ENCODE assay signal across 8 mouse cellular contexts in genomic region chr6:128438317-128438870, GRCm38 (mm10). TPM values are rescaled to one million over a fixed set of nuclear protein-coding genes. Genes with fewer than 3 reads are reported as not detected.
DNase-seq lines count a peak whose midpoint lies in the region; ATAC-seq and TF ChIP-seq lines count a peak whose summit lies in the region.

Gene Fkbp4 (minus strand): TSS chr6:128438677.

- peak within 1 kb of the TSS; percentile 93 for H3K27ac ChIP-seq in heart, embryonic 13.5 days (replicated peaks)
- H3K27ac ChIP-seq in liver, embryonic 14.5 days = peak within 1 kb of the TSS; percentile 65
- peak within 1 kb of the TSS; percentile 85 for H3K27ac ChIP-seq in neural tube, embryonic 11.5 days (ENCODE audit: low read depth, low read length)
- peak within 1 kb of the TSS; percentile 97 for H3K27ac ChIP-seq in stomach, postnatal 0 days (replicated peaks)

- peak within 1 kb of the TSS; percentile 96 for H3K9ac ChIP-seq in heart, embryonic 13.5 days
- peak within 1 kb of the TSS; percentile 91 for H3K9ac ChIP-seq in liver, embryonic 14.5 days (replicated peaks)
- peak within 1 kb of the TSS; percentile 98 for H3K9ac ChIP-seq in neural tube, embryonic 11.5 days (ENCODE audit: low read length)
- peak within 1 kb of the TSS; percentile 91 for H3K9ac ChIP-seq in stomach, postnatal 0 days (ENCODE audit: low read length)

- under 1% methylated on average over 67 of the region's 67 CpGs for whole genome bisulfite sequencing in heart, embryonic 13.5 days
- WGBS in liver, embryonic 14.5 days (ENCODE audit: insufficient replicate concordance) = under 1% methylated on average over 66 of the region's 67 CpGs
- WGBS in neural tube, embryonic 11.5 days = 0% methylated on average over 65 of the region's 67 CpGs
- WGBS in stomach, postnatal 0 days = under 1% methylated on average over 53 of the region's 67 CpGs

- peaks cover 32% of the 10 kb centered on the region for H3K36me3 ChIP-seq in heart, embryonic 13.5 days
- H3K36me3 ChIP-seq in liver, embryonic 14.5 days (replicated peaks; ENCODE audit: control insufficient read depth, insufficient read depth, low read depth) = peaks cover 22% of the 10 kb centered on the region
- H3K36me3 ChIP-seq in neural tube, embryonic 11.5 days (ENCODE audit: control insufficient read depth, insufficient read depth, low read length) = peaks cover 15% of the 10 kb centered on the region
- peaks cover 17% of the 10 kb centered on the region for H3K36me3 ChIP-seq in stomach, postnatal 0 days (ENCODE audit: control insufficient read depth, insufficient read depth, low read length)

- H3K9me3 ChIP-seq in heart, embryonic 13.5 days = no peaks in the 10 kb centered on the region
- no peaks in the 10 kb centered on the region for H3K9me3 ChIP-seq in liver, embryonic 14.5 days (ENCODE audit: control insufficient read depth, low read length)
- H3K9me3 ChIP-seq in neural tube, embryonic 11.5 days (ENCODE audit: control insufficient read depth, low read length) = no peaks in the 10 kb centered on the region
- no peaks in the 10 kb centered on the region for H3K9me3 ChIP-seq in stomach, postnatal 0 days (ENCODE audit: control insufficient read depth, low read length)

- no peak; the same call in 1 of the 2 replicates for TF ChIP-seq CTCF in liver, embryonic 14.5 days (IDR thresholded peaks at IDR 0.05; ENCODE audit: low read depth)
- peak; percentile 29 for TF ChIP-seq CTCF in stomach, postnatal 0 days (IDR thresholded peaks at IDR 0.05; ENCODE audit: low read depth)

- H3K4me2 ChIP-seq in heart, embryonic 13.5 days = peak within 1 kb of the TSS; percentile 77
- peak within 1 kb of the TSS; percentile 99 for H3K4me2 ChIP-seq in liver, embryonic 14.5 days (ENCODE audit: low read depth)
- H3K4me2 ChIP-seq in neural tube, embryonic 11.5 days (ENCODE audit: low read depth) = peak within 1 kb of the TSS; percentile 69
- peak within 1 kb of the TSS; percentile 71 for H3K4me2 ChIP-seq in stomach, postnatal 0 days (replicated peaks; ENCODE audit: low read depth)

- peak; percentile 95 for ATAC-seq in erythroid progenitor cell, adult 5-6 weeks (replicated peaks; ENCODE audit: low FRiP score, poor library complexity, severe bottlenecking)
- ATAC-seq in heart, embryonic 13.5 days (ENCODE audit: extremely low read depth, insufficient number of reproducible peaks, low FRiP score, low TSS enrichment) = peak; percentile 91
- peak; percentile 93 for ATAC-seq in liver, embryonic 14.5 days (ENCODE audit: insufficient read depth)
- ATAC-seq in neural tube, embryonic 11.5 days (ENCODE audit: insufficient read depth, low FRiP score, low TSS enrichment) = peak; percentile 93
- ATAC-seq in stomach, postnatal 0 days (ENCODE audit: low FRiP score, low TSS enrichment) = peak; percentile 96

- H3K4me1 ChIP-seq in heart, embryonic 13.5 days = peaks cover 37% of the 10 kb centered on the region
- peaks cover 18 to 21% of the 10 kb centered on the region in 2 experiments; a peak in 3 of 4 replicates for H3K4me1 ChIP-seq in liver, embryonic 14.5 days (replicated peaks; ENCODE audit: control insufficient read depth in 2 of 2, insufficient read depth in 2 of 2, low read length in 1 of 2)
- peaks cover 10% of the 10 kb centered on the region; the same call in 1 of the 2 replicates for H3K4me1 ChIP-seq in neural tube, embryonic 11.5 days (ENCODE audit: control insufficient read depth, insufficient read depth, low read length)
- H3K4me1 ChIP-seq in stomach, postnatal 0 days (replicated peaks; ENCODE audit: control insufficient read depth, insufficient read depth) = 0 out of 2 replicates have a peak, but pooled peaks cover 3% of the 10 kb centered on the region

- DNase-seq in CD4-positive, CD25-positive, alpha-beta regulatory T cell, adult 2 months (ENCODE audit: low read depth, low spot score) = peak; percentile 95
- peak; percentile 88 for DNase-seq in brain, embryonic 18.5 days (ENCODE audit: low read depth, low spot score)
- DNase-seq in kidney, postnatal 10 days = peak; percentile 96
- peak; percentile 83 to 88 (median 84) for DNase-seq in liver, embryonic 14.5 days (ENCODE audit: low read depth in 3 of 3, low spot score in 3 of 3)
- peak; percentile 96 for DNase-seq in neural tube, embryonic 11.5 days (ENCODE audit: low spot score)
- peak; percentile 95 for DNase-seq in stomach, postnatal 0 days (ENCODE audit: low spot score)

- peak within 1 kb of the TSS; percentile 87 for H3K4me3 ChIP-seq in heart, embryonic 13.5 days
- H3K4me3 ChIP-seq in liver, embryonic 14.5 days (ENCODE audit: insufficient read depth in 1 of 2, low read depth in 2 of 2, low read length in 2 of 2) = peak within 1 kb of the TSS; percentile 70 to 95
- H3K4me3 ChIP-seq in neural tube, embryonic 11.5 days (ENCODE audit: low read depth, low read length) = peak within 1 kb of the TSS; percentile 97
- peak within 1 kb of the TSS; percentile 90 for H3K4me3 ChIP-seq in stomach, postnatal 0 days (ENCODE audit: low read depth, low read length)

- no peak for TF ChIP-seq EP300 in liver, embryonic 14.5 days (IDR thresholded peaks at IDR 0.05; ENCODE audit: low read depth)
- no peak for TF ChIP-seq EP300 in stomach, postnatal 0 days (optimal IDR thresholded peaks at IDR 0.05)

- H3K27me3 ChIP-seq in heart, embryonic 13.5 days (replicated peaks) = no peaks in the 10 kb centered on the region
- H3K27me3 ChIP-seq in liver, embryonic 14.5 days (ENCODE audit: control insufficient read depth, insufficient read depth, low read length) = no peaks in the 10 kb centered on the region
- no peaks in the 10 kb centered on the region for H3K27me3 ChIP-seq in neural tube, embryonic 11.5 days (ENCODE audit: control insufficient read depth, insufficient read depth, low read length)
- no peaks in the 10 kb centered on the region for H3K27me3 ChIP-seq in stomach, postnatal 0 days (ENCODE audit: control insufficient read depth, insufficient read depth, low read length)

RNA-seq across cellular contexts. Expression of gene Fkbp4, which starts in this region (rescaled TPM):
- total RNA-seq in erythroid progenitor cell, adult 5-6 weeks (2015; ENCODE audit: low replicate concordance) = 18.0 and 23.5 TPM in 2 replicates
- 40.8 and 44.4 TPM in 2 replicates for total RNA-seq in erythroid progenitor cell, adult 5-6 weeks (2017; ENCODE audit: low replicate concordance)
- 257 and 288 TPM in 2 replicates for polyA plus RNA-seq in heart, embryonic 13.5 days (2015; fragmentation: Nextera tagmentation; extraction: Ambion mirVana)
- 86.7 and 121 TPM in 2 replicates for polyA plus RNA-seq in liver, embryonic 14.5 days (2012; rRNA removed)
- 158 and 179 TPM in 2 replicates for polyA plus RNA-seq in liver, embryonic 14.5 days (2014; fragmentation: Nextera tagmentation; extraction: Ambion mirVana)
- polyA plus RNA-seq in neural tube, embryonic 11.5 days (2014; fragmentation: Nextera tagmentation; extraction: Ambion mirVana) = 506 and 551 TPM in 2 replicates
- polyA plus RNA-seq in stomach, postnatal 0 days (2015; fragmentation: Nextera tagmentation; extraction: Ambion mirVana) = 180 TPM in 2 replicates

Comparison
In these comparisons a context has a peak if more than half of its experiments do, and no peak if none do; other contexts are left out.
1. Peak in every context shown above with its lines: DNase-seq, ATAC-seq, H3K4me3 ChIP-seq and H3K27ac ChIP-seq.